Mouse (Mus musculus) T-helper 17 cell (primary cell): ENCODE measurements around the gene Msx3.

Experiments
- in situ Hi-C, 2 experiments: fragments of 300-600 bp; cut with MboI, MseI; formaldehyde crosslinking; loops; 1 replicate in 1 of 2; 2 replicates in 1 of 2; pipeline ENCODE4 v1.15.1; 2025; ENCODE audit warnings: high pct_unique_total_duplicates in 2 of 2

The Msx3 gene

DNA sequence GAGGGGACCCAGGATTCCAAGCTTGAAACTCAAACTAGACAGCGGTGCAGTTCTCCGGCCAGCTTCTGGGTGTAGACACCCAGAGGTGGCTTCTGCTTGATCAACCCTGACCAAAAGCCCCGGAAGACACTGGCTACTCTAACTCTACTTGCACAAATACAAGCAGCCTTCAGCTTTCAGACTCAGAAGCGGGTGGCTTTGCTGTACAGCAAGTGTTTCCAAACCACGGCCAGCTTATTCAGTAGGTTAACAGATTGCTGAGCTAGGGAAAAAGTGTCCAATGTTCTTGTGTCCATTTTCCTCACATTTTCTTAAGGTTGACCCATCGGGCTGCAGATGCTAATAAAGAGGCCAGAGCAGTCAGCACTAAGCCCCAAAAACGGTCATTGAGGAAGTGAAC, 9.6 kb upstream of the Msx3 start:
- in situ Hi-C loops: no loop called here

DNA sequence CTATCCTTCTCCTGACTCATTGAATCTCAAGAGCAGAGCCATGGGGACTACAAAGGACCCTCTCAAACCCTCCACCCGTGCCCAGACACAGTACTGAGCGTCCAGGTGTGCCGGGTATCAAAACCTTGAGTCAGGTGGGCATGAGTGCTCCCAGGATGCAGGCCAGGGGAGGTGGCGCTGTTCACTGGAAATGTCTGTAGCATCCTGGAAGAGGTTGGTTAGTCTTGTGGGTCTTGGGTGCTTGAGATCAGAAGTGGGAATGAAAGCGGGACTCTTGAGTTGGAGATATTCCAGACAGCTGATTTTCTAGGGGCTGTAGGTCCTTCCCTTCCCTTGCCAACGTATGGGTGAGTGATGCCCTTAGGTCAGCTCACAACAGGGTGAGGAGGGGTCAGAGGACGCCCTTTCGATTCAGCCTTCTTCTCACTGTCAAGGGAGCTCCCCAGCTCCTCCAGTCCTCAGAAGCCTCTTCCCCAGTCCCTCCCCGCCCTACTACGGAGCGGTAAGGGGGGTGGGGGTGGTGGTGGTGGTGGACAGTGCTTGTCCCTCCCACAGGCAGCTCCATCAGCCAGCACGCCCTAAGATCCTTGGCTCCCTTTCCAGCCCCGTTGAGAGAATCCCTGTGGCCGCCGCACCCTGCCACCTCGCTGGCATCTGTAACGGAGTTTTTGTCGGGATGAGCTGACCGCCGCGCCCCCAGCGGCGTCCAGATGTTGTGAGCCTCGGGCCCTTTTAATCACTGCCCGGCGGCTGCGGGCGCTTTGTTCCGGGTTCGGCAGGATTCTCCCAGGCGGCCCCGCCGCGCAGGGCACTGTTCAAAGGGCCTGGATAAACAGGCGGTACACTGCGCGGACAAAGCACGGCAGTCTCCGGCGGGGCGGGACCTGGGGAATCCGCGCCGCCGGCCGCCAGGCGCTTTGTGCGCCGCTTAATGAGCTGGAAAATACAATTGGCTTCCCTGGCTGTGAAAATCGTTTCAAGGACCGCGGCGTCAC, 8.8 kb upstream of the Msx3 start:
- in situ Hi-C loops: no loop called here

DNA sequence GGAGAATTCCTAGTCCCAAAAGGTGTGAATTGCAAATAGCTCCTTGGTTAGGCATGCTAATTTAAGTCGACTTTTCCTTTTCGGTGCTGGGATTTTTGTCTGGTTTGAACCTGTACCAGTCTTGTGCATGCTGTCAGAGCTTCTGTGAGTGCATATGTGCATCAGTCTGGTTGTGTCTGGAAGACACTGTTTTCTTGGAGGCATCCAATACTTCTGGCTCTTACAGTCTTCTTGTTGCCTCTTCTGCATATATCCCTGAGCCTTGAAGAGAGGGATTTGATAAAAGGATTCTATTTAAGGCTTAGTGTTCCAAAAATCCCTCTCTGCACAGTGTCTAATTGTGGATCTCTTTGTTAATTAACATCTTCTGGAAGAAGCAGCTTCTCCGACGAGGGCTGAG, 5.2 kb upstream of the Msx3 start:
- in situ Hi-C loops: no loop called here

DNA sequence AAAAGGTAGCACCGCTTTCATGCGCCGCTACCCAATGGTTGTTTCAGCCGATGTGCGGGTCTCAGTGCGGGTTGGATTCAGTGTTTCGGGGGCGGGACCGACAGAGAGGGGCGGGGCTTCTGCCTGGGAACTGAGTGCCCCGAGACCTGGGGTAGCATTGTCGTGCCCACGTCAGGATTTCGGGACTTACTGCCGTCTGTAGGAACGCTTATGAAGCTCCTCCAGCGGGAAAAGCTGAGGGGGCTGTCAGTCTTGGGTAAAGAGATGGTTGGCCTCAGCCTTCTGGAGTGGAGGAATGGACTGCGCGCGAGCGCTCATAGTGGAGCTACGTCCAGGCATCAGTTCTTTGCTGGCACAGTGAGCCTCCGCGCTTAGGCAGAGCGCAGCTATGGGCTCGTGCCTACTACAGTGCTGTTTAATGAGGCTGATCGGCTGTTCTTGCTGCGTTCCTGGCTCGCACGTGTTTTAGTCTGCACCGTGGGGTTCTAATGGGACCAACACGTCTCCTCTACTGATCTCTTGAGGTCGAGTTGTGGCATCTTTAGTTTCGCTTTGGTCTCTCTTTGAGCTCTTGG, 313 bp upstream of the Msx3 start:
- in situ Hi-C loops: loop anchor here in 1 of 2 experiments (5.0 kb wide), 1 partner anchor 57 kb away; the partner anchor contains the start of gene Adam8

DNA sequence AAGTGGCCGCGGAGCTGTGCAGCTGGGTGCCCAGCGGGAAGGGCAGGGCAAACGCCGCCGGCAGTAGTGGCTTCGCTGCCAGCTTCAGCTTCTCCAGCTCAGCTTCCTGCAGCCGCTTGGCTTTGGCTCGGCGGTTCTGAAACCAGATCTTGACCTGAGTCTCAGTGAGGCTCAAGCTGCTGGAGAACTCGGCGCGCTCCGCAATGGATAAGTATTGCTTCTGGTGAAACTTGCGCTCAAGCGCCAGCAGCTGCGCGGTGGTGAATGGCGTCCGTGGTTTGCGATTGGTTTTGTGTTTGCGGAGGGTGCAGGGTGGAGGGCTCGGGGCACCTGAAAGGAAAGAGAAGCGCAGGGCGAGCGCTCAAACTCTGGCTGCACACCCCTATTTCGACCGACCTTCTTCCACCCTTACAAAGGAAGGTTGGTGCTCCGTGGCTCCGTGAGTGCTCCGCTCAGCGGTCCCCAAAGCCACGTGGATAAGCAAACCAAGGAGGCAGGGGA, 1.0 kb downstream of the Msx3 start:
- in situ Hi-C loops: loop anchor here in 1 of 2 experiments (5.0 kb wide), 1 partner anchor 56 kb away; the partner anchor contains the start of gene Adam8

DNA sequence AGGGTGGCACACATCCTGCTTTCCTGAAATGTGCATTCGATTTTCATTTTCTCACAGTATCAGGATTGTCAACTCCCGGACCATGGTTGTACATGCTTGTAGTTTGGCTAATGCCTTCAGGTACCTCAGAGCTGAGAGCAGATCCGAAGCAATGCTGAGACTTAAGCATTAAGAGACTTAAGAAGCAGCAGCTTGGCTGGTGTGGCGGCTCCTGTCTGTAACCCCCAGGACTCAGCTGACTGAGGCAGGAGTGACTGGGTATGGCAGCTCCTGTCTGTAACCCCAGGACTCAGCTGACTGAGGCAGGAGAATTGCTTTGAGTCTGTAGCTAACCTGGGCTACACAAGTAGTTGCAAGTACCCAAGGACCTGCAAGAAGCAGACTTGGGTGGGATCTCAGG, 3.3 kb downstream of the Msx3 start:
- in situ Hi-C loops: loop anchor here in 1 of 2 experiments (5.0 kb wide), 1 partner anchor 53 kb away; the partner anchor contains the start of gene Adam8

DNA sequence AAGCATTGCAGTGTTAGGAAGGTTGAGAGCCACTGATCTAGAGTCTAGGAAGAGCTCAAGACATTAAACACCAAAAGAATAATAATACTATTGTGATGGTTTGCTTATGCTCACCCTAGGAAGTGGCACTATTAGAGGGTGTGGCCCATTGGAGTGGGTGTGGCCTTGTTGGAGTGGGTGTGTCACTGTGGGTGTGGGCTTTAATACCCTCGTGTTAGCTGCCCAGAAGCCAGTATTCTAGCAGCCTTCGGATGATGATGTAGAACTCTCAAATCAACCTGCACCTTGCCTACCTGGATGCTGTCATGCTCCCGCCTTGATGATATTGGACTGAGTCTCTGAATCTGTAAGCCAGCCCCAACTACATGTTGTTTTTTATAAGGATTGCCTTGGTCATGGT, 6.2 kb downstream of the Msx3 start:
- in situ Hi-C loops: no loop called here

DNA sequence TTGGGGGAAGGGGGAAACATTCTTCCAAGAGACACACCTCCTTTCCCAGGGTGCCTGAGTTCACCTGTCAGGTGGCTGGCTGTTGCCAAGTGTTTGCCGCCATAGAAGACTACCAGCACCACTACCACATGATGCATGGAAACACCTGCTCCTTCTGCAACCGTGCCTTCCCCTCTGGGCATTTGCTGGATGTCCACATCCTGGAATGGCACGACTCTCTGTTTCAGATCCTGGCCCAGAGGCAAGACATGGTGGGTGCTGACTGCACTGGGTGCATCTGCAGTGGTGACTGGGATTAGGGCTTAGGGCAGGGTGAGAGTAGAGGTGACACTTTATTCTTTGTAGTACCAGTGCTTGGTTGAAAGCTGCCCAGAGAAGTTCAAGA, 11.7 kb downstream of the Msx3 start:
- in situ Hi-C loops: no loop called here

DNA sequence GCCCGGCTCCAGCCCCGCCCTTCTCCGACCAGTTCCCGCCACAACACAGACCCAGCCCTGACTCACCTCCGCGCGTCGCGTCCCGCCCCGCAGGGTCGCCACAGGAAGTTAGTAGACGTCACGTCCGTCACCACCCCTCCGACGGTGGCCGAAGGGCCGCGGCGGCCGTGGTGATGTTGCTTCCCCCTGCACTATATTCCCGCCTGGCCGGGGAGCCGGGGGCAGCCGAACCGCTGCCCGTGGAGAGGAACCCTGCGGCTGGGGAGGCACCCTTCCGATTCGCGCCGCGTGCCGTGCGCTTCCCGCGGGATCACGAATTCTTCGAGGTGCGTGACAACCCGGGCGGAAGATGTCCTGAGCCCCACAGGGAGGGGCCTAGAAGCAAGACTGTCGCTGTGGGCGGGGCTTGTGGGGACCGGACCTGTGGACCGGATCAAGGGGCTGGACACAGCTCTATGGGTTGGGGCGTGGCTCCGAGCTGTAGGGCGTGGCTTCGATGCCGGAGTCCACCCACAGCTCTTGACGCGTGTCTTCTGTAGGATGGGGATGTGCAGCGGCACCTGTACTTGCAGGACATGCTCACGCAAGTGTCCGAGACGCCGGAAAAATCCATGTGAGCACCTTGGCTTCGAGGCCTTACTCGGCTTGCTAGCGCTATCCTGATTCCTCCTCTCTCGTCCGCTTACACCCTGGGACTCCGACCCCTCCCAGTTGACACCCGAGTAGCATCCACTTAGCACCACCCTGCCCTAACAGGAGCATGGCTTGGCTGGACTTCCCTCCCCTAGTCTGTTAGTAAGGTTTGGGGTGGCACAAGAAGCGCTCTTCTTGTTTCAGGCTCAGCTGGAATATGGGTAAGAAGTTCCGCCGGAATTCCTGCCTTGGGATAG, 12.4 kb downstream of the Msx3 start, which contains the start of the genes Zfp511 and Tubgcp2:
TSS of gene Zfp511 (plus strand) at position 111 of the 890 bp plus-strand sequence.
TSS of gene Tubgcp2 (minus strand) at position 389 of the 890 bp plus-strand sequence.
- in situ Hi-C loops: no loop called here

DNA sequence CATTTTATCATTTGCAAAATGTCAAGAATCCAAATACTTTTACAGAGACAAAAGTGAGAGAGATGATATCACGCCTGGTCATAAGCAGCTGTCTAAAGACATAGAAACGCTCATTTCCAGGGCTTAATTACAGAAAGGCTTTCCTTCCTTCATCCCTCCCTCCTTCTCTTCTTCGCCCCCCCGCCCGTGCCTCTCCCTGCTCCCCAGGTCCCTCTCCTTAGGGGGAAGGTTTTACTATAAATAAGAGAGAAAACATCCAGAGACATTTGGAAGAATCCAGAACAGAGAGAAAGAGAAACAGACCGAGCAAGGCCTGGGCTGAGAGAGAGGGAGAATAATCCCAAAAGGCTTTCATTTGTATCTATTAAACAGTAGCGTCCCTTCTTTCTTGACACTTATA, 13.4 kb downstream of the Msx3 start:
- in situ Hi-C loops: no loop called here

DNA sequence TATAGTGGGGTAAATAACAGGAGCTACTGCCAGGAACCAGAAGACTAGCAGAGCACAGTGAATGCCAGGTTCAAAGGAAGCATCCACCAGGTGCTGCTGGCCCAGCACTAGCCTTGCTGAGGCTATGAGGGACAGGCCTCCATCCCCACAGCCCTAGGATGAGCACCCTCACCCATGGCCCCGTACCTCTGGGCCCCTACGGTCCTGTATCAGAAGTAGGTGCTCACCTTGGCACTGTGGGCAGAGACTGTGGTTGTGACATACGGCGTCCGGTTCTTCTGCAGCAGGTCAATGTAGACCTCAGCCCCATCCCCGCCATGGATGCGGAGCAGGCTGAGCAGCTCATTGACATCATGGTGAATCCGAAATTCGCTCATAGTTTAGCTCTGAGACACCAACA, 15.5 kb downstream of the Msx3 start:
- in situ Hi-C loops: no loop called here

DNA sequence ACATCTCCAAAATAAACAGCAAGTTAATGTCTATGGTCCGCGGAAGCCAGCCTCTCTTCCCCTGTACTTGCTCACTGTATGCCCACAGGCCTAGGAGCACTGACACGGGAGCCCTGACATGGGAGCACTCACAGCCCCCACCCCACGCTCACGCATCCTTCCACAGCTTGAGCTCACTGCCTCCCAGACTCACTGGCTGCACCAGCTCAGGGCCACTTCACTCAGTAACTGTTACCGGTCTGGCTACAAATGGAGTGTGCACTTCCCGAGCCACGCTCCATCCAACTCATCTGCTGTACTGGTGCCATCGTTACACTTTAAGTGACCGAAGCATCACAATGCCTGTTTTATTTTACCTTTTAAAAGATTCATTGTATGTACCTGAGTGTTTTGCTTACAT, 16.5 kb downstream of the Msx3 start:
- in situ Hi-C loops: no loop called here

DNA sequence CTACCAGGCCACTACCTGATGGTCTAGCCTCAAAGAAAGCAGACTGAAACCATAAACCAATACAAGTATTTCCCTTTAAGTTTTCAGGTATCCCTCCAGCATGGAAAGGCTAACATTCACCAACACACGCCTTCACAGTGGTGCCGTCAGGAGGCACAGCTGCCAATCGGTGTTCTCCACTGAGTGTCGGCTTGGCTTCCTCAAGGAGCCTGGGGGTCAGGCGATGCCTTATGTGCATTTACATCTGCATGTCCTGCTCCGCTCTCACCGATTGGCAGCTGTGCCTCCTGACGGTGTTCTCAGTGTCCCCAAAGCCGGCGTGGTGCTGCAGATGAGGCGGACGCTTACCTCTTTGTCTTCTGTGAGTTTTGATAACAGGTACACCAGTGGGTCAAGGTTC, 17.1 kb downstream of the Msx3 start:
- in situ Hi-C loops: no loop called here

DNA sequence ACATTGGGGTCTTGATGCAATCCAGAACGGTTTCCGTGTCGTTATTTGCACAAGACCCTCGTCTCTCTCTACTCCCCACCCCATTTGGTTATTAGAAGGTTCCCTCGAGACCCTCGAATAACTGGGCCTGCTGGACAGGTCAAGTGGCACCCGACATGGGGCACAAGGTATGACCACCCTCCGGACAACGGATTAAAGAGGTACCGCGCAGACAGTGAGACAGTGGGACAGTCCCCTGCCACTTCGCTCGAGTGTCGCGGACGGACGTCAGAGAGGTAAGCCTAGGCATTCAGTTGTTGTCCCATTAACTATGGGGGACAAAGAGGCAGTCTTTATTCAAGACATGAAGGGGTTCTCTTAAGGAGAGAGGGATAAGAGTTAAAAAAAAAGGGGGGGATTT, 37.6 kb downstream of the Msx3 start:
- in situ Hi-C loops: no loop called here

DNA sequence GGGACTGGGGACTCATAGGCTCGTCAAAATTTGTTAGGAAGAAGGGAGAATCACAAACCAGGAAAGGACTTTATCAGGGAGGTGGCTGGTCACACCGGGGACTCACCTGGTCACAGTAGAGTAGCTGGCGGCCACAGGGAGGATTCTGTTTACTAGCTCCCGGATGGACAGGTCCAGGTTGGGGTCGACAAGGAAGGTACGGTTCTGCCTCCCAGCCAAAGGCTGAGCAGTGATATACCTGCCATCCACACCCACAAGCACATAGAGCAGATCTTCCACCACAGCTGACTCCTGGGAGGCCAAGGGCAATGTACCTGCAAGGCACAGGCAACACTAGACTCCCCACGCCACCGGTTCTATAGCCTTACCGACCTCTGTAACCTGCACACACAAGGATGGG, 41.1 kb downstream of the Msx3 start:
- in situ Hi-C loops: no loop called here

DNA sequence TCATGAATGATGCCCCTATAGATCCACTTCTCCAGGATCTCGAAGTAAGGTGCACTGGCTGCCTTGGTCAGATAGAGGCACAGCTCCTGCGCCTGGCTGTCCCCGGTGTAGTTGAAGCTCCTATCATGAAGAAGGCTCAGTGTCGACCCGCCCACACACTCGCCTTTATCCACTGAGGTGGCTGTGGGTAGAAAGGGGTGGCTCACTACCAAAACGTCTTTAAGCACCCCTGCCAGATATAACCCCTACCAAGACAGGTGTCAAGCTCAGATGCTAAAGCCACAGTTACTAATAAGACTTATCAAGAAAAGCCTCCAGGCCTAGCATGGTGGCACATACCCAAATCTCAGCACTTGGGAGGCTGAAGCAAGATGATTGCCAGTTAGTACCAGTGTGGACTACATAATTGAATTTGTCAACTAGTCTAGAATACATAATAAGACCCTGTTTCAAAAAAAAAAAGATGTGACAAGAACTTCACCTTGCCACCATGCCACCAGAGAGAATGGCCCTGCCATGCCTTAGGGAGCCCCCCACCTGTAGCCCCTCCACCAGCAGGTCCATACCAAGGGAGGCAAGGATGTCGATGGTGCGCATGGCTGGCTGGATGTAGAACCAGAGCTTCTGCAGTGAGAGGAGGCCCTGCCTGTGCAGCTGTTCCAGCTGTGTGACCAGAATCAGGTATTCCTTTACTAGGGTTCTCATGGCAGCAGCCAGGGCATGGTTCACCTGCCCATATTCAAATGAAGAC, 41.9 kb downstream of the Msx3 start:
- in situ Hi-C loops: no loop called here

DNA sequence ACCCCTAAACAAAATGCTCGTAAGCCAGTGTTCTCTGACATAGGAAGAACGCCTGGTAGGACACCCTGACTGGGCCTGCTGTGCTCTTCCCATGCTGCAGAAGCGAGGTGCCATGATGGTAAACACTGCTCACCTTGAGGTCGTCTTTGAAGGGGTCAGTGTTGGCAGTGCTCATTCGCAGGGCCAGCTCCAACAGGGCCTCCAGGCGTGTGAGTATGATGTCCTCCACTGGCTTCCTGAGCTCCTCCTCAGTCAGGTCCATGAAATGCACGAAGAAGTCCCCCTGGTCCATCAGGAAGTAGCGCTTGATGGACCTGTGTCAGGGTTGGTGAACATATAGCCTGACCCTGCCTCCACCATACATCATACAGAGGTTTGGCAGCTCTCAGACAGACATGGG, 44.2 kb downstream of the Msx3 start:
- in situ Hi-C loops: no loop called here

DNA sequence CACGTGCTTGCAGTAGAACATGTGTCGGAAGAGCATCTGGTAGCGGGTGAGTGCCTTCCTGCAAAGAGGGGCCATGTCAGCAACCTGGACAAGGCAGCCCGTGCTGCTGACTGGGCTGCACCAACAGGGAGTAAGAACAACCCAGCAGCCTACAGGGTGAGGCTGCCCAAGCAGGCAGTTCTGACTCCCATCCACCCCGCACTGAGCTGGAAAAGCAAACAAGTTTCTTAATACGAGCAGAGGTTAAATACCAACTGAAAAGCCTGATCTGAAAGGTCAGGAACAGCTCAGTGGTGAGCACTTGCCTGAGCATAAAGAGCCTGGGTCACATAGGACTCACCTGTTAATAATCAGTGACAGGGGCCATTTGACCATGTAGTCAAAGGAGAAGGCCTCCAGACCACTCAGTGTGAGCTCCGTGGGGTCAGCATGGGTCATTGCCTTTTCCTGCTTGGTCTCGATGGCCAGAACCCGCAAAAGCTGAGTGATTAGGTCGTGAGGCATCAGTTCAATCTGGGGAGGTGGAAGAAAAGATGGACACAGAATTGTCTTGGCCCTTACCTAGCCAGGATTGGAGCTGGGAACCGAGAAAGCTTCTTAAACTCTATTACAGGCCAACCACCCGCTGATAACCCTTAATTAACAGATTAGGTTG, 47.7 kb downstream of the Msx3 start:
- in situ Hi-C loops: no loop called here

DNA sequence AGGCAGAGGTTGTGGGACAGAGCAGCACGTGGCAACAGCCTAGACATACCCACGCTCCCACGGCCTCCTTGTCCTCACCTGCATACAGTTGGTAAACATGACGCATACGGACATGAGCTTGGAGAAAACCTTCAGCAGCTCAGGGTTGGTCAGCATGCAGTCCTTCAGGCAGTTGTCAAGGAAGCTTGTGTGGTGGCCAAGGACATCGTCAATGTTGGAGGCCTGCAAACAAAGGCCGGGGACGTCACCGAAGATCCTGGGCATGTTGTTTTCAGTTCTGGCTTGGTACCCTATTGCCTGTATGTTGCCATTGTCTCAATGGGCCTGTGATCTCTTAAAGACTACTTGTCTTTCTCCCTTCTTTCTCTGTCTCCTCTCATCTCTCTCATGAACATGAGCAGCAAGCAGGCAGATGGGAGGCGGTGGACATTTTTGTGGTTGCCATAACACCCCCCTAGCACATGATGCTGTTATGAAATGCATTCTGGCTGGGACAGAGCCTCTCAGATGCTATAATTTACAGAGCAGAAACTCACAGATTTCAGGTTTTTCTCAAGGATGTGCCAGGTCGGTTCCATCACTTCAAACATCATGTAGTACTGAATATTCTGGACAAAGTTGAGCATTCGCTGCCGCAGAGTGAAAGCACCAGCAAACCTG, 50.1 kb downstream of the Msx3 start:
- in situ Hi-C loops: loop anchor here (5.0 to 10.0 kb wide), 2 partner anchors 92 to 294 kb away; no protein-coding TSS in a partner anchor
